22 mouse cellular contexts compared by ENCODE assay signal in the genomic region with DNA sequence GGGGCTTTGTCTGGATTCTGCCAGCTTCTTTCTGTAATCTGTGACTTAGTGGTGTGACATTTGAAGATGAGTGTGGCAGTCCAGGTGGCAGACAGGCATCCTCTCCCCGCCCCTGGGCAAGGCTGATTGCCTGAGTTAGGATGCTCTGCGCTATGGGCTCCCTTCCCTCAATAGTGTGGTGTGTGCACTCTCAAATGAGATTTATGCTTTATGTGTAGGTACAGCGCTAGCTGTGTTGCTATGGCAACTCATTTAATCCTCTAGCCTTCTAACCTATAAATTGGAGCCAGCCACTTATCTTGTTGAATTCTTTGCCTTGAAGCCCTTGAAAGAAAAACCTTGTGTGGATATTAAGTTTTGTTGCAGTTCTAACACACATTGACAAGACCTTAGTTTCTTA. TPM values are rescaled to one million over a fixed set of nuclear protein-coding genes. Genes with fewer than 3 reads are reported as not detected.
DNase-seq lines count a peak whose midpoint lies in the region; ATAC-seq and TF ChIP-seq lines count a peak whose summit lies in the region.
"Had no signal": no experiment of that assay in that cellular context is flagged by ENCODE, and none has a peak within 500 bp of the region (broad histone marks: within the 10 kb centered on the region; RNA-seq: fewer than 3 reads in every experiment).

No protein-coding gene starts in this region.

- 0 out of 2 replicates have a peak, but pooled peaks cover 6% of the 10 kb centered on the region for H3K4me1 ChIP-seq in kidney, embryonic 16.5 days (ENCODE audit: insufficient read depth, low read length)
- peaks cover 17% of the 10 kb centered on the region for H3K4me1 ChIP-seq in forebrain, embryonic 12.5 days
- H3K4me1 ChIP-seq in forebrain, postnatal 0 days (ENCODE audit: insufficient read depth), result 0 out of 2 replicates have a peak, but pooled peaks cover 3% of the 10 kb centered on the region
- peaks cover 4% of the 10 kb centered on the region for H3K4me1 ChIP-seq in neural tube, embryonic 14.5 days (ENCODE audit: control insufficient read depth, insufficient read depth, low read length)
- H3K4me1 ChIP-seq: liver, embryonic 13.5 days had no signal

- DNase-seq in kidney, adult 9 months, result no peak
- no peak for DNase-seq in forebrain, postnatal 0 days
- no peak for DNase-seq in liver
- no peak for DNase-seq in left cerebral cortex, postnatal 10 days (ENCODE audit: extremely low spot score in 1 of 2, low spot score in 2 of 2)
- DNase-seq: gastrocnemius, adult 2 months; liver, embryonic 13.5 days; right cerebral cortex, adult 18-20 months; thymus, adult 18-20 months had no signal

- TF ChIP-seq CTCF in forebrain, postnatal 0 days (IDR thresholded peaks at IDR 0.05; ENCODE audit: low read depth), result no peak

- no peaks in the 10 kb centered on the region for H3K9me3 ChIP-seq in kidney, embryonic 16.5 days (ENCODE audit: low read length)
- no peaks in the 10 kb centered on the region for H3K9me3 ChIP-seq in forebrain, embryonic 12.5 days
- no peaks in the 10 kb centered on the region for H3K9me3 ChIP-seq in forebrain, postnatal 0 days (ENCODE audit: low read length)
- H3K9me3 ChIP-seq in neural tube, embryonic 14.5 days (ENCODE audit: control insufficient read depth, low read length), result no peaks in the 10 kb centered on the region
- H3K9me3 ChIP-seq: embryonic facial prominence, embryonic 15.5 days; heart, embryonic 12.5 days; liver, embryonic 13.5 days; lung, embryonic 15.5 days had no signal

- H3K36me3 ChIP-seq in kidney, embryonic 16.5 days (ENCODE audit: insufficient read depth, low read length), result peaks cover 89% of the 10 kb centered on the region
- peaks cover 97% of the 10 kb centered on the region for H3K36me3 ChIP-seq in forebrain, embryonic 12.5 days (replicated peaks)
- H3K36me3 ChIP-seq in forebrain, postnatal 0 days (ENCODE audit: insufficient read depth), result peaks cover 62% of the 10 kb centered on the region
- H3K36me3 ChIP-seq in neural tube, embryonic 14.5 days (ENCODE audit: control insufficient read depth, insufficient read depth, low read length), result peaks cover 46% of the 10 kb centered on the region

- no peak overlapping the region for H3K9ac ChIP-seq in kidney, embryonic 16.5 days (replicated peaks; ENCODE audit: low read length)
- no peak overlapping the region for H3K9ac ChIP-seq in forebrain, embryonic 12.5 days
- H3K9ac ChIP-seq in forebrain, postnatal 0 days, result no peak overlapping the region
- H3K9ac ChIP-seq in neural tube, embryonic 14.5 days (replicated peaks; ENCODE audit: low read depth, low read length), result no peak overlapping the region
- H3K9ac ChIP-seq: embryonic facial prominence, embryonic 15.5 days; heart, embryonic 12.5 days; liver, embryonic 13.5 days; lung, embryonic 15.5 days had no signal

- no peaks in the 10 kb centered on the region for H3K27me3 ChIP-seq in kidney, embryonic 16.5 days (ENCODE audit: insufficient read depth, low read length)
- H3K27me3 ChIP-seq in forebrain, embryonic 12.5 days, result no peaks in the 10 kb centered on the region
- no peaks in the 10 kb centered on the region for H3K27me3 ChIP-seq in forebrain, postnatal 0 days (ENCODE audit: insufficient read depth, low read length)
- H3K27me3 ChIP-seq in neural tube, embryonic 14.5 days (ENCODE audit: control insufficient read depth, insufficient read depth, low read length), result no peaks in the 10 kb centered on the region
- H3K27me3 ChIP-seq: embryonic facial prominence, embryonic 15.5 days; heart, embryonic 12.5 days; liver, embryonic 13.5 days; lung, embryonic 15.5 days had no signal

- intact Hi-C loops in left cerebral cortex, postnatal 10 days (cut with DNase I), result no loop called here

- no peak for ATAC-seq in kidney, embryonic 16.5 days (ENCODE audit: low FRiP score, low TSS enrichment)
- ATAC-seq in forebrain, embryonic 12.5 days (ENCODE audit: low FRiP score), result peak; percentile 67; the same call in 1 of the 2 replicates
- peak; percentile 62 for ATAC-seq in forebrain, postnatal 0 days
- peak; percentile 68; the same call in 1 of the 2 replicates for ATAC-seq in neural tube, embryonic 14.5 days (ENCODE audit: low read depth)

- no peak overlapping the region for H3K4me2 ChIP-seq in kidney, embryonic 16.5 days (replicated peaks; ENCODE audit: low read depth, low read length)
- no peak overlapping the region for H3K4me2 ChIP-seq in forebrain, embryonic 12.5 days
- no peak overlapping the region for H3K4me2 ChIP-seq in forebrain, postnatal 0 days (ENCODE audit: low read depth)
- no peak overlapping the region for H3K4me2 ChIP-seq in neural tube, embryonic 14.5 days (ENCODE audit: low read depth, low read length)
- H3K4me2 ChIP-seq: embryonic facial prominence, embryonic 15.5 days; heart, embryonic 12.5 days; liver, embryonic 13.5 days; lung, embryonic 15.5 days had no signal

- no peak overlapping the region for H3K4me3 ChIP-seq in kidney, embryonic 16.5 days (ENCODE audit: low read length)
- H3K4me3 ChIP-seq in forebrain, embryonic 12.5 days (replicated peaks), result no peak overlapping the region
- H3K4me3 ChIP-seq in forebrain, postnatal 0 days (ENCODE audit: low read depth, low read length), result no peak overlapping the region
- H3K4me3 ChIP-seq in neural tube, embryonic 14.5 days (ENCODE audit: low read depth, low read length), result no peak overlapping the region
- H3K4me3 ChIP-seq: embryonic facial prominence, embryonic 15.5 days; gastrocnemius, adult 2 months; heart, embryonic 12.5 days; liver, embryonic 13.5 days; lung, embryonic 15.5 days had no signal

- peak overlapping the region; percentile 38; the same call in 1 of the 2 replicates for H3K27ac ChIP-seq in kidney, embryonic 16.5 days (ENCODE audit: low read length)
- peak overlapping the region; percentile 63 for H3K27ac ChIP-seq in forebrain, embryonic 12.5 days
- peak overlapping the region; percentile 42; the same call in 1 of the 2 replicates for H3K27ac ChIP-seq in forebrain, postnatal 0 days (ENCODE audit: low read depth, low read length)
- peak overlapping the region; percentile 62 for H3K27ac ChIP-seq in neural tube, embryonic 14.5 days (ENCODE audit: low read depth, low read length)
- H3K27ac ChIP-seq: embryonic facial prominence, embryonic 15.5 days; gastrocnemius, adult 2 months; liver, embryonic 13.5 days; lung, embryonic 15.5 days; macrophage had no signal

- 88% methylated on average over 3 of the region's 3 CpGs for WGBS in kidney, embryonic 16.5 days
- 46% methylated on average over 3 of the region's 3 CpGs for WGBS in forebrain, embryonic 12.5 days
- 45% methylated on average over 3 of the region's 3 CpGs for WGBS in forebrain, postnatal 0 days
- 46% methylated on average over 3 of the region's 3 CpGs for WGBS in neural tube, embryonic 14.5 days

RNA-seq across cellular contexts. Expression of a gene that starts 33.6 kb away (rescaled TPM):
- not detected in 2 replicates for polyA plus RNA-seq in kidney, embryonic 16.5 days (2015; fragmentation: Nextera tagmentation; extraction: Ambion mirVana)
- 1.00 and 2.2 TPM in 2 replicates for polyA plus RNA-seq in forebrain, embryonic 12.5 days (2016; fragmentation: Nextera tagmentation; extraction: Ambion mirVana)
- 1.5 and 1.7 TPM in 2 replicates for total RNA-seq in forebrain, postnatal 0 days (2014; rRNA removed)
- polyA plus RNA-seq in forebrain, postnatal 0 days (2015; fragmentation: Nextera tagmentation; extraction: Ambion mirVana), result 0.74 and 2.8 TPM in 2 replicates
- not detected in 2 replicates for polyA plus RNA-seq in neural tube, embryonic 14.5 days (2014; fragmentation: Nextera tagmentation; extraction: Ambion mirVana)
- not detected for total RNA-seq in left cerebral cortex, postnatal 10 days (2021)
- total RNA-seq: adrenal gland, postnatal 4 days; gastrocnemius, adult 2 months; granulocyte monocyte progenitor cell, adult 5-6 weeks; heart, postnatal 25 days; left cerebral cortex, adult 18-20 months had no signal
- polyA plus RNA-seq: embryonic facial prominence, embryonic 15.5 days; heart, embryonic 12.5 days; kidney, adult 2 months; limb, embryonic 11.5 days; liver, embryonic 13.5 days; lung, embryonic 15.5 days; macrophage; urinary bladder, adult 2 months had no signal

RNA-seq across cellular contexts. Expression of a gene that starts 34.4 kb away (rescaled TPM):
- polyA plus RNA-seq in kidney, embryonic 16.5 days (2015; fragmentation: Nextera tagmentation; extraction: Ambion mirVana), result 0.36 and 0.58 TPM in 2 replicates
- 0.67 and 0.88 TPM in 2 replicates for polyA plus RNA-seq in forebrain, embryonic 12.5 days (2016; fragmentation: Nextera tagmentation; extraction: Ambion mirVana)
- total RNA-seq in forebrain, postnatal 0 days (2014; rRNA removed), result 0.38 and 1.2 TPM in 2 replicates
- 0.23 and 0.65 TPM in 2 replicates for polyA plus RNA-seq in forebrain, postnatal 0 days (2015; fragmentation: Nextera tagmentation; extraction: Ambion mirVana)
- 0.20 and 0.67 TPM in 2 replicates for polyA plus RNA-seq in neural tube, embryonic 14.5 days (2014; fragmentation: Nextera tagmentation; extraction: Ambion mirVana)
- under 1 TPM; 0.59 to 0.60 TPM for total RNA-seq in left cerebral cortex, postnatal 10 days (2021)
- total RNA-seq: heart, postnatal 25 days had no signal
- polyA plus RNA-seq: macrophage had no signal

RNA-seq across cellular contexts. Expression of a gene that starts 34.9 kb away (rescaled TPM):
- polyA plus RNA-seq in kidney, embryonic 16.5 days (2015; fragmentation: Nextera tagmentation; extraction: Ambion mirVana), result 324 and 341 TPM in 2 replicates
- 217 and 221 TPM in 2 replicates for polyA plus RNA-seq in forebrain, embryonic 12.5 days (2016; fragmentation: Nextera tagmentation; extraction: Ambion mirVana)
- total RNA-seq in forebrain, postnatal 0 days (2014; rRNA removed), result 175 and 198 TPM in 2 replicates
- polyA plus RNA-seq in forebrain, postnatal 0 days (2015; fragmentation: Nextera tagmentation; extraction: Ambion mirVana), result 152 and 184 TPM in 2 replicates
- 202 and 232 TPM in 2 replicates for polyA plus RNA-seq in neural tube, embryonic 14.5 days (2014; fragmentation: Nextera tagmentation; extraction: Ambion mirVana)
- total RNA-seq in left cerebral cortex, postnatal 10 days (2021), result 100 to 1,000 TPM; 141 to 143 TPM

RNA-seq across cellular contexts. Expression of a gene that starts 53.7 kb away (rescaled TPM):
- polyA plus RNA-seq in kidney, embryonic 16.5 days (2015; fragmentation: Nextera tagmentation; extraction: Ambion mirVana), result 82.5 and 83.7 TPM in 2 replicates
- 68.8 and 69.4 TPM in 2 replicates for polyA plus RNA-seq in forebrain, embryonic 12.5 days (2016; fragmentation: Nextera tagmentation; extraction: Ambion mirVana)
- total RNA-seq in forebrain, postnatal 0 days (2014; rRNA removed), result 69.9 and 73.6 TPM in 2 replicates
- polyA plus RNA-seq in forebrain, postnatal 0 days (2015; fragmentation: Nextera tagmentation; extraction: Ambion mirVana), result 139 TPM in 2 replicates
- polyA plus RNA-seq in neural tube, embryonic 14.5 days (2014; fragmentation: Nextera tagmentation; extraction: Ambion mirVana), result 51.5 and 58.5 TPM in 2 replicates
- 10 to 100 TPM; 85.0 to 88.8 TPM for total RNA-seq in left cerebral cortex, postnatal 10 days (2021)
